Mouse (Mus musculus) heart, postnatal 14 days (tissue): ENCODE measurements around the gene Tead1. TPM values are rescaled to one million over a fixed set of nuclear protein-coding genes. Genes with fewer than 3 reads are reported as not detected.

Source experiments
- DNase-seq, 2 experiments: peaks; one replicate each; pipeline ENCODE4 v3.0.0; 2021 to 2022
- intact Hi-C: fragments of 180-260 bp; cut with DNase I; formaldehyde crosslinking; loops from one replicate; pipeline ENCODE4 v1.15.1; 2025
- long read RNA-seq, 2 experiments: library from polyadenylated mRNA; stranded (forward); transcript quantifications; one replicate each; pipeline ENCODE4 v2.0.0; 2021
- total RNA-seq, 2 experiments: library from RNA; stranded (reverse); gene quantifications; 2 replicates each; pipeline ENCODE4 v1.2.3; 2021

Gene Tead1
- 100 to 1,000 TPM; 147 to 154 TPM for total RNA-seq
- long read RNA-seq, experiment 1, partial matches to known transcripts, result 7 of 23 reads
- long read RNA-seq, experiment 1, other reads (novel, unspliced or antisense), result 15 of 23 reads
- long read RNA-seq, experiment 2, partial matches to known transcripts, result 1 of 9 reads
- long read RNA-seq, experiment 2, other reads (novel, unspliced or antisense), result 8 of 9 reads

GRCm38 (mm10) chr7:112679171-112679512 lies at the start of gene Tead1:
TSS of gene Tead1 (plus strand) at chr7:112679318.
- DNase-seq, result peak; percentile 98 to 99
- intact Hi-C loops, result loop anchor here (2.0 to 5.0 kb wide), 2 partner anchors 210 to 277 kb away; no protein-coding TSS in a partner anchor

DNA sequence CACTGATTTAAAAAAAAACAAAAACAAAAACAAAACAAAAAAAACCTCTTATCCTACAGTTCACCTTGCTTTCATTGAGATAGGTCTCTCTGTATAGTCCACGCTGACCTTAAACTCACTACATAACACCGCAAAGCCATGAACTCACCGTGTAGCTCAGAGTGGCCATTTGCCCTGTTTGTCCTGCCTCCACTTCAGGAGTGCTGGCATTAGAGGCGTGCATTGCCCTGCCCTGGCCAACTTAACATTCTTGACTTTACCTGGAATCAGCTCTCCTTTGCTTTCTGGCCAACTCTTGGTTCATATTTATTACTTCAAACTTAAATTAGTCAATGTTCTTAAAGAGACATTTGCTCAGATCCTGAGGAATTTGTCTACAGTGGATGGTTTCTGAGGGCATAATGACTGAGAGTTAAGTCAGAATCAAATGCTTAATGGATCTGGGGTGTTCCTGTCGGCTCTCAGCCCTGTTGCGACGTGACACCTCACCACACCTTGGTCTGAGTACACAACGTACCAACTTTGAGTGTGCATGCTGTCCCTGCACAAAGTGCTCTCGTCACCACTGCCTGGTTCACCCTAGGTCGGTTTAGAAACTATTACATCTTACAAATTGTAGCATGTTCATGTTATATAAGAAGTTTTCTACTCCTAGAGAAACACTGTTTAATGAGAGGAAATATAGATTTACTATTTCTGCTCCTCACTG lies 44.5 kb upstream of the Tead1 start:
- no peak for DNase-seq
- intact Hi-C loops, result no loop called here

GRCm38 (mm10) chr7:112635936-112636335 lies 43.2 kb upstream of the Tead1 start:
- DNase-seq, result no peak
- intact Hi-C loops, result no loop called here

GRCm38 (mm10) chr7:112643866-112644543 lies 35.1 kb upstream of the Tead1 start:
- intact Hi-C loops, result no loop called here
- DNase-seq, result peak in 1 of 2 experiments; percentile 12

GRCm38 (mm10) chr7:112644701-112645100 lies 34.4 kb upstream of the Tead1 start:
- peak; percentile 32 to 51 for DNase-seq
- intact Hi-C loops, result no loop called here

DNA sequence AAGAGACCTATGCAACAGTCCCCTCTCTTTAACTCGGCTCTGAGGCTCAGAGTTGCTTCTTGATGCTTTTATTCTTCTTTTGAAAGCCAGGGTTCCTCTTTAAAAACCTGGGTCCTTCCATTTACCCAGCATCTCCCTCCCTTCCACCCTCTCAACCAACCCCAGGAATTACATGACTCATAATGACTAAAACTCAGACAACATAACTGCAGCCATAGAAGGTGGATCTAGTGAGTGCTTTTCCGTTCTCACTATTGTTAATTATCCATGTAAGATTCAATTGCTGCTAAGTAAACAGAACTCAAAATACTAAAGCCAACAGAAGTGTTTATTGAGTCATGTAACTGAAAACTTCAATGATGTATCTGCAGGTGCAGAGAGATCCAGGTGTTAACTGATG lies 33.4 kb upstream of the Tead1 start:
- DNase-seq, result no peak
- intact Hi-C loops, result no loop called here

DNA sequence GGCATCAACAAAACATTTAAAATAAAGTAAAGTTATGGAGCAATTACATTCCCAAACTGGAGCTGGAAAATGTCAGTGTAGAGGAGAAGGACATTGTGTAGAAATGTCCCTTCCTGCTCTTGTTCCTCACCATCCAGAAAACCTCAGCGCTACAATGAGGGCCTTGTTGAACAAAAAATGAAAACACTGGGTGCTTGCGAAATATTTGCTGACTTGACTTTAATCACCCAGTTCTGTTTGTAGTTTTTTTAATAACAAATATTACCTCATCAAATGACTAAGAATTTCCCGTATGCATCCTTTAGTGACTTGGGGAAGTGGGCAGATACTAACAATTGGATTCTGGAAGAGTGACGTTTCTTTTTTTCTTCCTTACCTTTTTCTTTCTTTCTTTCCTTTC lies 31.7 kb upstream of the Tead1 start:
- DNase-seq, result no peak
- intact Hi-C loops, result no loop called here

- DNase-seq, result peak; percentile 82 to 88
Observed at GRCm38 (mm10) chr7:112656141-112656662, 22.9 kb upstream of the Tead1 start.

DNA sequence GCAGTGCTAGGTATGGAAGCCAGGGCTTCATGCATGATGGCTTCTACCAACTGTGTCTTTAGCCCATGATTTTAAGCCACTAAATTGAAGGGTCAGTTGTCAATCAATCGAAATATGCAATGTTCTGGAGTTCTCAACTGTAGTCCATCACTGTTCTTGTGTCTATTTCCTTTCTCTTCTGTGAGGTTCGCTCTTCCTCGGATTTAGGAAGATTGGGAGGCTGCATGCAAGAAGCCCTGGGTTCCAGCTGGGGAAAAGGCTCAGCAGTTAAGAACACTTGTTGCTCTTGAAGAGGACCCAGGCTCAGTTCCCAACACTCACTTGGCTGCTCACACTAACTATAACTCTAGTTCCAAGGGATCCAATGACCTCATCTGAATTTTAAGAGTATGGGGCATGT lies 20.2 kb upstream of the Tead1 start:
- intact Hi-C loops, result no loop called here
- DNase-seq, result no peak

More at GRCm38 (mm10) chr7:112656141-112656662, 22.9 kb upstream of the Tead1 start:
- intact Hi-C loops, result no loop called here

DNA sequence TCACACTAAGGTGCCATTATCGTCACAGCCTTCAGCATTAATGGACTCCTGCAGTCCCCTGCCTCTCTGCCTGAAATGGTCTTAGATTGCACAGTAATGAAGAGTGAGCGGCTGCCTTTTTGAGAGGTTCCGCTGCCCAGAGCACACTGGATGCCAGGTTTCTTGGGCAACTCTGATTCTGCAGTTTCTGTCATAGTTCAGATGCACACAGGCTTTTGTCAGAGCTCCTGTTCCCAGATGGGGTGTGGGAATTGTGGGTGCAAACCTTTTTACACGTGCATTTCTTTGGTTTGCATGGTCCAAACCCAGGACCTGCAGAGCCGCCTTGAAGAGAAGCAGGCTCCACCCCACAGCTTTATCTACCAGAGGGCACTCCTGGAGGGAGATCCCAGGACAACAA lies 19.3 kb upstream of the Tead1 start:
- intact Hi-C loops, result loop anchor here (5.0 kb wide), 1 partner anchor 193 kb away; no protein-coding TSS in a partner anchor
- DNase-seq, result peak in 1 of 2 experiments; percentile 25

DNA sequence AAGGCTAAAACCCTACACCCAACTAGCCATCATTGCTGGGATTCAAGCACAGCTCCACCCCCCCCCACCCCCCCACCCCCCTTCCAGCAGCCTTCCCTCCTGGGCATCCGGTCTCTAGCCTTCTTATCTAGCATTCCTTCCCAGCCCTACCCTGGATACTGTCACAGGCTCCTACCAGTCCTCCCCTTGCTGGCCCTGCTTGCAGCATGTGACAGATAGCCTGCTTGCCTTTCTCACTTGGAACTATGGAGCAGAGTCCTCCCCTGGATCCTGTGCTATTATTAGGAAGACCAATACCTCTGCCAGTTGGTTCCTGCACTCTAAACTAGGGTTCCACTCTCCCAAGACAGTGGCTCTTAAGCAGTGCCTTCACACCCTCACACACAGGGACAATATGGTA lies 18.8 kb upstream of the Tead1 start:
- intact Hi-C loops, result loop anchor here (5.0 kb wide), 1 partner anchor 193 kb away; no protein-coding TSS in a partner anchor
- DNase-seq, result peak; percentile 45 to 66

DNA sequence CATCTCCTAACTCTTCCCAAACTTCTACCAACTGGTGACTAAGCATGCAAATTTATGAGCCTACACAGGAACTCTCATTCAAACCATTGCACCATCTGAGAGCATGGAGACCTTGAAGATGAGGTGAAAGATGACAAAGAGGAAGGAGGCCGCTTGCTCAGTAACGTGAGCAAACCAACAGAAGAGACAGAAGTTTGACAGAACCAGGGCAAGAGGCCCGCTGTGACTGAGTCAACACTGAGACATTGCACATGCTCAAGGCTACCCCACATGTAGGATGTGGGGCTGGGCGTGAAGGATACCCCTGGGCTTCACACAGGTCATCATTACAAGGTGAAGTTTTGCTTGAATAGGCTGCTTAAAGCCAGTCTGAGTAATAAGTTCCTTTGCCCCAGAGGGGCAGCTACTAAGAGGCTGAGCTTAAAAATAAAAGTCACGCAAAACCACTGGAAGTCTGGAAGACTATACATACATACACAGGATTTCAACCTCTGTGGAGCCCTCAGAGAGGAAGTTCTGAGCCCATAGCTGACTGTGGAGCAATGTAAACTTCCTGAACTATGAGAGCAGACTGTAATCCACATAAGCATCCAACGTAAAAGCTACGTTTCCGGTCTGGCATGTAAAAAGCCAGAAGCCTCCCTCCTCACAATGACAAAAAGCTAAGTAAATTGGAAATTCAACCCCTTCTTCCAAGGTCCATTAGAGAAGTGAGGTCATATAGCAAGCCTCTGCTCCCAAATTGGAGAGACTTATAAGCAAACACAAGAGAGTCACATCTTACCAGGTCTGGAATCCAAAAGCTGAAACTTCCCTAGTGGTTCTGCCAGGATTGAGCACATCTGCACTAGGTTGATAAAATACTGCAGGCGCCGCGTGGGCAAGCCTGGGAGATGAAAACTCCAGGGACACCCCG lies 16.5 kb upstream of the Tead1 start:
- intact Hi-C loops, result loop anchor here (5.0 kb wide), 1 partner anchor 195 kb away; no protein-coding TSS in a partner anchor
- DNase-seq, result no peak

GRCm38 (mm10) chr7:112663314-112663966 lies 15.7 kb upstream of the Tead1 start:
- intact Hi-C loops, result loop anchor here (5.0 kb wide), 1 partner anchor 196 kb away; no protein-coding TSS in a partner anchor
- peak; percentile 34 to 49 for DNase-seq

DNA sequence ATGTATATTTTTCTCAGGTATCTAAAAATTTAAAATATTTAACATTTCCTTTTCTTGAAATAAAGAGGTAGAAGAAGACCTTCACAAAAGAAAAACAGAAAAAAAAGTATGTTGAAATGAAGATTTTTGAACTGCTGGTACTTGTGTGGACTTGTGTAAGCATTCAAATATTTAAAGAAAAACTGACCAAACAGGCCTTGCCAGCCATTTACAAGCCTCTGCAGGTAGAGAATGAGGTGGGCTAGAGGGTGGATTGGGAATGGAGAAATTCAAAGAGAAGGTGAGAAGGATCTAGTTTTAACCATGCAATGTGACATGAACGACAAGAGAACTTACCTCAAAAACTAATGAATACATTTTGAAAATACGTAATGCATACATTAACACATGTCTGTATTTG lies 9.1 kb upstream of the Tead1 start:
- intact Hi-C loops, result no loop called here
- DNase-seq, result no peak

GRCm38 (mm10) chr7:112678418-112679170 lies 524 bp upstream of the Tead1 start:
- DNase-seq, result peak; percentile 64 to 76
- intact Hi-C loops, result loop anchor here (2.0 to 5.0 kb wide), 2 partner anchors 210 to 276 kb away; no protein-coding TSS in a partner anchor

DNA sequence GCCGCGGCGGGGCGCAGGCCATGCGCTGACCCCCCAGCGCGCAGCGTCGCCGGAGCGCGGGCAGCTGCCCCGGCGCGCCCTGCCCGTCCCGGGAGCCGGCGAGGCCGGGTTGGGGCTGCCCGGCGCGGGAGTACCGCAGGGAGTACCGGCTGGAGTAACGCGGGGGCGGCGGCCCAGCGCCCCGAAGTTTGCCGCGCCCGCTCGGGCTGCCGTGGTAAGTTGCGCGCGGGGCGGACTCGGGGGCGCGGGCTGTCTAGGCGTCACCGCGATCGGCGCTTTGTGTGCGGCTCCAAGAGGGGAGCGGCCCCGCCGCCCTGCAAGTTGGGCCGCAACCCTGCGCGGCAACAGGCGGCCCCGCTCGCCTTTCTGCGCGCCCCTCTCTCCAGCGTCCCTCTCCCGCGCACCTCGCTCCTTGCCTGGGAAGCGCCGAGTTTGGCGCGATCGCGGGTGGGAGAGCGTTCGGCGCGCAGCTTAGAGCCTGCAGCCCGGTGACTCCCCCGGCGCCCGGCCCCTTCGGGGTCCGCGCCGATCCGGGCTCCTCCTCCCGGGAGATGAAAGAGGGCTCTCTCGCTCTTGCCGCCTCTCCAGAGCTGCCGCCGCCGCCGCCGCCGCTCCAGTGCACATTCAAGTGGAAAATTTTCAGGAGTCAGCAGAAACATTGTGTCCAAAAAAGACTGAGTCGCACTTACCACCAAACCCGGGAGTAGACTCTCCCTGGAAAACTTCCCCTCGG lies 561 bp downstream of the Tead1 start:
- intact Hi-C loops, result loop anchor here (1.0 to 5.0 kb wide), 5 partner anchors 17 to 277 kb away; no protein-coding TSS in a partner anchor
- DNase-seq, result peak; percentile 77

GRCm38 (mm10) chr7:112680498-112681251 lies 1.6 kb downstream of the Tead1 start:
- peak; percentile 44 to 47 for DNase-seq
- intact Hi-C loops, result loop anchor here (1.0 to 5.0 kb wide), 3 partner anchors 16 to 186 kb away; no protein-coding TSS in a partner anchor
